Mouse (Mus musculus) kidney, embryonic 14.5 days (tissue): ENCODE data around the gene H2al1f. TPM values are rescaled to one million over a fixed set of nuclear protein-coding genes. Genes with fewer than 3 reads are reported as not detected.
"Not testable (repeated sequence)": the region's sequence is repeated elsewhere in the genome, so short reads cannot be mapped to it uniquely, and the experiment has no call there.

Experiments
- ATAC-seq: fragments of 200-750 bp; cut with Nextera tagmentation; 2 replicates; pipeline ENCODE4 v1.8.0; 2017; ENCODE audit warnings: moderate number of reproducible peaks, mild to moderate bottlenecking, moderate TSS enrichment, moderate library complexity; ENCODE audit not compliant: low FRiP score, low TSS enrichment
- H3K27ac ChIP-seq: fragments of 300-500 bp; sonication (generic); 2 replicates; pipeline ENCODE4 v1.5.1; 2014; ENCODE audit warnings: low read depth, mild to moderate bottlenecking, low read length, moderate library complexity, mixed read lengths
- H3K27me3 ChIP-seq: fragments of 300-500 bp; sonication (generic); 2 replicates; pipeline ENCODE4 v1.6.1; 2014; ENCODE audit warnings: mild to moderate bottlenecking, low read length; ENCODE audit not compliant: control insufficient read depth, insufficient read depth
- H3K36me3 ChIP-seq: fragments of 300-500 bp; sonication (generic); 2 replicates; pipeline ENCODE4 v1.6.1; 2014; ENCODE audit warnings: low read length, mixed read lengths; ENCODE audit not compliant: control insufficient read depth, insufficient read depth
- H3K4me1 ChIP-seq: fragments of 300-500 bp; sonication (generic); 2 replicates; pipeline ENCODE4 v1.6.1; 2014; ENCODE audit warnings: low read length, mixed read lengths; ENCODE audit not compliant: control insufficient read depth, insufficient read depth
- H3K4me2 ChIP-seq: fragments of 300-500 bp; sonication (generic); replicated peaks from 2 replicates; pipeline ENCODE4 v1.6.1; 2014; ENCODE audit warnings: low read depth, mild to moderate bottlenecking, low read length
- H3K4me3 ChIP-seq: fragments of 300-500 bp; sonication (generic); 2 replicates; pipeline ENCODE4 v1.5.1; 2014; ENCODE audit warnings: mild to moderate bottlenecking, low read length
- H3K9ac ChIP-seq: fragments of 300-500 bp; sonication (generic); 2 replicates; pipeline ENCODE4 v1.6.1; 2014; ENCODE audit warnings: low read depth, mild to moderate bottlenecking, low read length, moderate library complexity
- H3K9me3 ChIP-seq: fragments of 300-500 bp; sonication (generic); 2 replicates; pipeline ENCODE4 v1.6.1; 2016; ENCODE audit warnings: low read length; ENCODE audit not compliant: control insufficient read depth
- WGBS: fragments of 180-500 bp; shearing (Covaris S2); extraction: QIAGEN DNeasy Blood & Tissue Kit; methylation state at CpG from one replicate; pipeline ENCODE4 v1.1.7; 2014; 5-methylcytosine and 5-hydroxymethylcytosine counted together
- polyA plus RNA-seq: library from polyadenylated mRNA; unstranded; fragments of >200 nt; fragmentation: Nextera tagmentation; extraction: Ambion mirVana; gene quantifications from 2 replicates; pipeline ENCODE4 v1.2.1, GENCODE M21; 2014

H2al1f gene
- polyA plus RNA-seq = not detected in 2 replicates

GRCm38 (mm10) chrX:11314858-11315257 is at the start of gene H2al1f:
Gene H2al1f, plus strand, starts transcription at chrX:11315158.
- not testable (repeated sequence) for H3K27me3 ChIP-seq, H3K9me3 ChIP-seq, ATAC-seq, H3K36me3 ChIP-seq, H3K27ac ChIP-seq, H3K9ac ChIP-seq, H3K4me1 ChIP-seq, H3K4me3 ChIP-seq, H3K4me2 ChIP-seq
- WGBS = no CpG with 5 or more reads among the region's 6 CpGs

- H3K27ac ChIP-seq = no peak overlapping the region
- H3K4me3 ChIP-seq = no peak overlapping the region
- no peak overlapping the region for H3K9ac ChIP-seq
- H3K9me3 ChIP-seq = no peaks in the 10 kb centered on the region
- 57% methylated on average over 7 of the region's 7 CpGs for WGBS
- H3K4me1 ChIP-seq = no peaks in the 10 kb centered on the region
- H3K4me2 ChIP-seq = no peak overlapping the region
- peak; percentile 79 for ATAC-seq
- 0 out of 2 replicates have a peak, but pooled peaks cover 2% of the 10 kb centered on the region for H3K27me3 ChIP-seq
- no peaks in the 10 kb centered on the region for H3K36me3 ChIP-seq
These were observed 47.2 kb upstream of the H2al1f start for GRCm38 (mm10) chrX:11267791-11268190.

GRCm38 (mm10) chrX:11269074-11269473 is 45.9 kb upstream of the H2al1f start:
- H3K27ac ChIP-seq = no peak overlapping the region
- WGBS = 87% methylated on average over 3 of the region's 3 CpGs
- no peaks in the 10 kb centered on the region for H3K9me3 ChIP-seq
- H3K27me3 ChIP-seq = 0 out of 2 replicates have a peak, but pooled peaks cover 2% of the 10 kb centered on the region
- no peak overlapping the region for H3K4me3 ChIP-seq
- no peak overlapping the region for H3K9ac ChIP-seq
- no peak for ATAC-seq
- H3K4me2 ChIP-seq = no peak overlapping the region
- no peaks in the 10 kb centered on the region for H3K4me1 ChIP-seq
- H3K36me3 ChIP-seq = no peaks in the 10 kb centered on the region

- no peaks in the 10 kb centered on the region for H3K36me3 ChIP-seq
- no peaks in the 10 kb centered on the region for H3K27me3 ChIP-seq
- ATAC-seq = no peak
These were observed 41.8 kb upstream of the H2al1f start for GRCm38 (mm10) chrX:11273190-11273589.

GRCm38 (mm10) chrX:11277083-11277482 is 37.9 kb upstream of the H2al1f start:
- Histone ChIP-seq H3K9ac (no peak overlapping the region), H3K36me3 (no peaks in the 10 kb centered on the region), H3K27me3 (no peaks in the 10 kb centered on the region), H3K4me2 (no peak overlapping the region), H3K9me3 (no peaks in the 10 kb centered on the region), H3K4me1 (no peaks in the 10 kb centered on the region), H3K27ac (no peak overlapping the region), H3K4me3 (no peak overlapping the region)
- ATAC-seq = no peak
- 85% methylated on average over 6 of the region's 6 CpGs for WGBS

More at GRCm38 (mm10) chrX:11273190-11273589, 41.8 kb upstream of the H2al1f start:
- Histone ChIP-seq H3K27ac (no peak overlapping the region), H3K9me3 (no peaks in the 10 kb centered on the region), H3K4me3 (no peak overlapping the region), H3K4me1 (no peaks in the 10 kb centered on the region), H3K4me2 (no peak overlapping the region), H3K9ac (no peak overlapping the region)
- 74% methylated on average over 3 of the region's 3 CpGs for WGBS

GRCm38 (mm10) chrX:11280741-11281140 is 34.2 kb upstream of the H2al1f start:
- Histone ChIP-seq H3K4me3 (no peak overlapping the region), H3K9me3 (no peaks in the 10 kb centered on the region), H3K4me2 (no peak overlapping the region), H3K9ac (no peak overlapping the region), H3K4me1 (no peaks in the 10 kb centered on the region), H3K27ac (no peak overlapping the region), H3K27me3 (no peaks in the 10 kb centered on the region), H3K36me3 (no peaks in the 10 kb centered on the region)
- no peak for ATAC-seq
- WGBS = 79% methylated on average over 2 of the region's 2 CpGs

- 73% methylated on average over 14 of the region's 14 CpGs for WGBS
- Histone ChIP-seq H3K27ac (no peak overlapping the region), H3K27me3 (no peaks in the 10 kb centered on the region), H3K9me3 (no peaks in the 10 kb centered on the region), H3K4me2 (no peak overlapping the region), H3K36me3 (no peaks in the 10 kb centered on the region), H3K4me3 (no peak overlapping the region), H3K4me1 (no peaks in the 10 kb centered on the region), H3K9ac (no peak overlapping the region)
- ATAC-seq = no peak
These were observed 26.6 kb upstream of the H2al1f start for GRCm38 (mm10) chrX:11288306-11288882.

- Histone ChIP-seq H3K9ac (no peak overlapping the region), H3K9me3 (no peaks in the 10 kb centered on the region), H3K4me3 (no peak overlapping the region), H3K4me2 (no peak overlapping the region), H3K27me3 (no peaks in the 10 kb centered on the region), H3K36me3 (no peaks in the 10 kb centered on the region), H3K4me1 (no peaks in the 10 kb centered on the region), H3K27ac (no peak overlapping the region)
- WGBS = 74% methylated on average over 4 of the region's 4 CpGs
- no peak for ATAC-seq
These were observed 25.7 kb upstream of the H2al1f start for GRCm38 (mm10) chrX:11289244-11289643.

- H3K4me1 ChIP-seq, H3K4me2 ChIP-seq, H3K27ac ChIP-seq, H3K27me3 ChIP-seq, H3K4me3 ChIP-seq, ATAC-seq, H3K9ac ChIP-seq, H3K36me3 ChIP-seq, H3K9me3 ChIP-seq: not testable (repeated sequence)
- WGBS = no CpG with 5 or more reads among the region's 3 CpGs
These were observed 16.0 kb upstream of the H2al1f start, which contains the start of gene H2al1a for GRCm38 (mm10) chrX:11298957-11299356. Gene H2al1a, plus strand, starts transcription at chrX:11299257.
